Mouse (Mus musculus) thymus, postnatal 10 days (tissue): ENCODE results near the gene Otud7b.
A peak's percentile ranks its signal among the peaks of the same experiment; 100 is the strongest.
"Not testable (repeated sequence)": the region's sequence is repeated elsewhere in the genome, so short reads cannot be mapped to it uniquely, and the experiment has no call there.

Source experiments
- DNase-seq, 2 experiments: peaks; one replicate each; pipeline ENCODE4 v3.0.0; 2021; ENCODE audit warnings: low spot score in 2 of 2

The Otud7b gene

GRCm38 (mm10) chr3:96135011-96135410, 30.7 kb downstream of the Otud7b start:
- DNase-seq = no peak

- peak; percentile 18 to 62 for DNase-seq
These were observed 43.6 kb downstream of the Otud7b start for GRCm38 (mm10) chr3:96147950-96148349.

GRCm38 (mm10) chr3:96151836-96152235, 47.5 kb downstream of the Otud7b start:
- DNase-seq = no peak

GRCm38 (mm10) chr3:96152611-96153010, 48.3 kb downstream of the Otud7b start:
- no peak for DNase-seq

GRCm38 (mm10) chr3:96155501-96155900, 51.2 kb downstream of the Otud7b start:
- no peak for DNase-seq

GRCm38 (mm10) chr3:96159820-96160219, 55.5 kb downstream of the Otud7b start:
- no peak for DNase-seq

- no peak for DNase-seq
These were observed 56.0 kb downstream of the Otud7b start for GRCm38 (mm10) chr3:96160222-96160802.

GRCm38 (mm10) chr3:96160803-96161516, 56.6 kb downstream of the Otud7b start:
- no peak for DNase-seq

GRCm38 (mm10) chr3:96161869-96162840, 57.8 kb downstream of the Otud7b start, which contains the start of gene Mtmr11:
Gene Mtmr11 (plus strand): TSS chr3:96162004.
- DNase-seq = no peak

GRCm38 (mm10) chr3:96163040-96163439, 58.7 kb downstream of the Otud7b start:
- no peak for DNase-seq

GRCm38 (mm10) chr3:96168466-96169158, 64.3 kb downstream of the Otud7b start:
- DNase-seq = no peak

- no peak for DNase-seq
These were observed 65.9 kb downstream of the Otud7b start for GRCm38 (mm10) chr3:96170276-96170675.

GRCm38 (mm10) chr3:96170976-96171545, 66.7 kb downstream of the Otud7b start:
- peak in 1 of 2 experiments; percentile 23 for DNase-seq

GRCm38 (mm10) chr3:96171583-96172196, 67.4 kb downstream of the Otud7b start:
- no peak for DNase-seq

GRCm38 (mm10) chr3:96172197-96173178, 68.2 kb downstream of the Otud7b start, which contains the start of gene Sf3b4:
Gene Sf3b4 (plus strand): TSS chr3:96172332.
- DNase-seq = peak; percentile 84 to 85

GRCm38 (mm10) chr3:96173185-96173584, 68.9 kb downstream of the Otud7b start:
- no peak for DNase-seq

GRCm38 (mm10) chr3:96174042-96174441, 69.7 kb downstream of the Otud7b start:
- DNase-seq = not testable (repeated sequence)

GRCm38 (mm10) chr3:96175251-96175650, 70.9 kb downstream of the Otud7b start:
- DNase-seq = no peak

GRCm38 (mm10) chr3:96178427-96178826, 74.1 kb downstream of the Otud7b start:
- no peak for DNase-seq
